Mouse (Mus musculus) ovary, postnatal 14 days (tissue): ENCODE measurements around the gene Sgms1.
"Not testable (repeated sequence)": the region's sequence is repeated elsewhere in the genome, so short reads cannot be mapped to it uniquely, and the experiment has no call there.

ENCODE experiments used
- DNase-seq: peaks from one replicate; pipeline ENCODE4 v3.0.0; 2022; ENCODE audit warnings: low spot score

Gene Sgms1

GRCm38 (mm10) chr19:32136888-32137625 lies 252.5 kb downstream of the Sgms1 start:
- DNase-seq, result no peak

GRCm38 (mm10) chr19:32131707-32132488 lies 257.6 kb downstream of the Sgms1 start:
- not testable (repeated sequence) for DNase-seq

GRCm38 (mm10) chr19:32129281-32129680 lies 260.2 kb downstream of the Sgms1 start:
- no peak for DNase-seq

- DNase-seq, result no peak
These were observed 262.2 kb downstream of the Sgms1 start for GRCm38 (mm10) chr19:32127180-32127850.

GRCm38 (mm10) chr19:32124155-32124554 lies 265.4 kb downstream of the Sgms1 start:
- no peak for DNase-seq

GRCm38 (mm10) chr19:32123196-32123595 lies 266.3 kb downstream of the Sgms1 start:
- DNase-seq, result no peak

GRCm38 (mm10) chr19:32120798-32121197 lies 268.7 kb downstream of the Sgms1 start:
- no peak for DNase-seq

GRCm38 (mm10) chr19:32119666-32120065 lies 269.8 kb downstream of the Sgms1 start:
- DNase-seq, result no peak

- DNase-seq, result no peak
These were observed 271.0 kb downstream of the Sgms1 start for GRCm38 (mm10) chr19:32118496-32118895.

GRCm38 (mm10) chr19:32117484-32118018 lies 272.0 kb downstream of the Sgms1 start:
- DNase-seq, result no peak

- DNase-seq, result no peak
These were observed 277.4 kb downstream of the Sgms1 start for GRCm38 (mm10) chr19:32111866-32112790.

- peak; percentile 60 for DNase-seq
These were observed 281.7 kb downstream of the Sgms1 start, which contains the start of gene Asah2 for GRCm38 (mm10) chr19:32107771-32108306. Gene Asah2 (minus strand): TSS chr19:32108211.

- no peak for DNase-seq
These were observed 282.8 kb downstream of the Sgms1 start for GRCm38 (mm10) chr19:32106750-32107149.

- no peak for DNase-seq
These were observed 285.3 kb downstream of the Sgms1 start for GRCm38 (mm10) chr19:32104217-32104616.

- no peak for DNase-seq
These were observed 286.6 kb downstream of the Sgms1 start for GRCm38 (mm10) chr19:32102976-32103300.

GRCm38 (mm10) chr19:32102294-32102975 lies 287.1 kb downstream of the Sgms1 start:
- DNase-seq, result no peak

GRCm38 (mm10) chr19:32098582-32098981 lies 290.9 kb downstream of the Sgms1 start:
- no peak for DNase-seq

GRCm38 (mm10) chr19:32092358-32092757 lies 297.2 kb downstream of the Sgms1 start:
- DNase-seq, result no peak

GRCm38 (mm10) chr19:32090804-32091203 lies 298.7 kb downstream of the Sgms1 start:
- no peak for DNase-seq

GRCm38 (mm10) chr19:32088570-32088969 lies 300.9 kb downstream of the Sgms1 start:
- DNase-seq, result no peak
